Mouse (Mus musculus) forebrain, embryonic 16.5 days (tissue): Measurements from ENCODE around the gene Ecm1. TPM values are rescaled to one million over a fixed set of nuclear protein-coding genes. Genes with fewer than 3 reads are reported as not detected.

ENCODE experiments used
- ATAC-seq: fragments of 200-750 bp; cut with Nextera tagmentation; 2 replicates; pipeline ENCODE4 v1.8.0; 2017; ENCODE audit warnings: mild to moderate bottlenecking, moderate library complexity
- H3K27ac ChIP-seq: fragments of 300-500 bp; sonication (generic); 2 replicates; pipeline ENCODE4 v1.5.1; 2014; ENCODE audit warnings: low read length, control low read depth
- H3K27me3 ChIP-seq: fragments of 300-500 bp; sonication (generic); replicated peaks from 2 replicates; pipeline ENCODE4 v1.6.1; 2014; ENCODE audit warnings: low read length; ENCODE audit not compliant: control insufficient read depth, insufficient read depth
- H3K36me3 ChIP-seq: fragments of 300-500 bp; sonication (generic); 2 replicates; pipeline ENCODE4 v1.6.1; 2014; ENCODE audit not compliant: control insufficient read depth, insufficient read depth
- H3K4me1 ChIP-seq: fragments of 300-500 bp; sonication (generic); replicated peaks from 2 replicates; pipeline ENCODE4 v1.6.1; 2014; ENCODE audit warnings: low read length; ENCODE audit not compliant: control insufficient read depth, insufficient read depth
- H3K4me2 ChIP-seq: fragments of 300-500 bp; sonication (generic); 2 replicates; pipeline ENCODE4 v1.6.1; 2014; ENCODE audit warnings: mild to moderate bottlenecking, low read length, control low read depth
- H3K4me3 ChIP-seq: fragments of 300-500 bp; sonication (generic); replicated peaks from 2 replicates; pipeline ENCODE4 v1.5.1; 2014; ENCODE audit warnings: mild to moderate bottlenecking, low read length, control low read depth
- H3K9ac ChIP-seq: fragments of 300-500 bp; sonication (generic); replicated peaks from 2 replicates; pipeline ENCODE4 v1.6.1; 2014; ENCODE audit warnings: low read depth, low read length, control low read depth
- H3K9me3 ChIP-seq: fragments of 300-500 bp; sonication (generic); 2 replicates; pipeline ENCODE4 v1.6.1; 2016; ENCODE audit warnings: low read length; ENCODE audit not compliant: control insufficient read depth
- WGBS: fragments of 180-500 bp; shearing (Covaris S2); extraction: QIAGEN DNeasy Blood & Tissue Kit; methylation state at CpG from one replicate; pipeline ENCODE4 v1.1.7; 2014; 5-methylcytosine and 5-hydroxymethylcytosine counted together
- polyA plus RNA-seq: library from polyadenylated mRNA; unstranded; fragments of >200 nt; fragmentation: Nextera tagmentation; extraction: Ambion mirVana; gene quantifications from 2 replicates; pipeline ENCODE4 v1.2.1, GENCODE M21; 2015

Gene Ecm1
- 7.9 and 11.0 TPM in 2 replicates for polyA plus RNA-seq

DNA sequence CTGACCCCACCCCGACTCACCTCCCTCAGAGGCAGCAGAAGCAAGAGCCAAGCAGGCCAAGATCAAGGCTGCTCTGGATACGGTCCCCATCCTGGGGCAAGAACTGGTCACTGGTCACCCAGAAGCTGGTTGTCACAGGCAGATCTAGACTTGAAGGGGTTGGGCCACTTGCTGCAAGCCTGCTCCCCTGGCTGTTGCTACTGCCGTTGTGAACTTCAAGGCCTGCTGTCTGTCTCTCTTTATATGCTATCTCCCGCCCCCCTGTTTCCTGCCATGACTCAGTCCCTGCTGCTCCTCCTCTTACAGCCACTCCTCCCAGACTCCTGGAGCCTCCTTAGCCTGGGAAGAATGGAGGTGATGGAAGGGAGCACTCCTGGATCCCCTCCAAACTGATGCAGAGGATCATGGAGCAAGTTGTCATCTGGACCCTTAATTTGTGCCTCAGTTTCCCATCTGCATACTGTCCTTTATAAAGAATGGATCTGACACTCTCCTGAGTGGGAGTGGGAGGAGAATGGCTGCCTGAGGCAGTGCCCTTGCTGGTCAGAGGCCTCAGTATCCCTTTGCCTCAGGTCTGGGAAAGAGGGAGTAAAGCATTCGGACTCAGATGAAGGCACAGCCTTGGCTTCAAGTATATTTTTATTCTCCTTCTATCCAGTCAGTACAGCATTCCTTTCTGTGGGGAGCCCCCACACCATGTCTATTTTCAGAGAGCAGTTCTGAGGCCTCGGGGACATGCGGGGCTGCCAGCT lies at the start of gene Ecm1:
Ecm1 (minus strand) TSS at position 217 of the 752 bp plus-strand sequence.
- H3K4me3 ChIP-seq: no peak within 1 kb of the TSS
- no peak for ATAC-seq
- no peaks in the 10 kb centered on the region for H3K4me1 ChIP-seq
- WGBS: 77% methylated on average over 7 of the region's 7 CpGs
- no peaks in the 10 kb centered on the region for H3K27me3 ChIP-seq
- H3K36me3 ChIP-seq: peaks cover 8% of the 10 kb centered on the region
- H3K4me2 ChIP-seq: no peak within 1 kb of the TSS
- no peak within 1 kb of the TSS for H3K27ac ChIP-seq
- H3K9ac ChIP-seq: no peak within 1 kb of the TSS
- no peaks in the 10 kb centered on the region for H3K9me3 ChIP-seq

DNA sequence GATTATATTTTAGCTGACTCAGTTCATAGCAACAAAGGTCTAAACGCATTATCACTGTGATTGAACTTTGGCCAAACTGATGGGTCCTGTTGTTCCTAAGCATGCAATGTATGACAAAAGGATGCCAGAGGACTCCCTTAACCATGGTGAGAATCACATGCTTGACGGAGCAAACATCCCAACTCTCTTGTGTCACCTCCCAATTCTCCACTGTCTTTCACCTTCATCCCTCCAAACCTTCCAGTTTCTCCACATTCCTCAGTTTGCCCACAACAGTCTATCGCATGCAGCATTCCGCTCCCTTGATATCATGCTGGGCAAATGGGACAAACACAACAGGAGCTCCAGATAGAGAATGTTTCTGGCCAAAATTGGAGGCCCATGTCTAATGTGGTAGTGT lies 46.1 kb upstream of the Ecm1 start:
- no peak overlapping the region for H3K9ac ChIP-seq
- no peak overlapping the region for H3K4me3 ChIP-seq
- no peak for ATAC-seq
- peaks cover 34% of the 10 kb centered on the region for H3K36me3 ChIP-seq
- H3K27ac ChIP-seq: no peak overlapping the region
- no peaks in the 10 kb centered on the region for H3K9me3 ChIP-seq
- no peak overlapping the region for H3K4me2 ChIP-seq
- no peaks in the 10 kb centered on the region for H3K4me1 ChIP-seq
- 90% methylated on average over 4 of the region's 4 CpGs for WGBS
- H3K27me3 ChIP-seq: no peaks in the 10 kb centered on the region

DNA sequence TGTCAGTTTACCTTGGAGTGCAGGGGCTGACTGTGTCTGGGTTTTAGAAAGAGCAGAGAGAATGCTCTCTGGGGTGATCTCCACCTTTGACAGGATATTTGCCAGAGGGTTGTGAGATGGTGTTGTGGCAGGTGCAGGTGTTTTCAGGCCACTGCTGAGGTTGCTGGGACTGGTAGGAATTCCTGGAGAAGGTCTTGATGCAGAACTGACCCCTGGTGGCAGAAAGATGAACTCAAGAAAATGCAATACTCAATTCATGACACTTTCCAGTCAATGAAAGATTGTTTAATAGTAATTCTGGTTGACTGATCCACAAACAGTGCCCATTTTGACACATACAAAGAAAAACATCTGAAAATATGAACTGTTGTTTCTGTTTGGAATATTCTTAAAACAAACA lies 32.6 kb upstream of the Ecm1 start:
- Histone ChIP-seq H3K4me1 (no peaks in the 10 kb centered on the region), H3K27me3 (no peaks in the 10 kb centered on the region), H3K9ac (no peak overlapping the region), H3K4me2 (no peak overlapping the region), H3K27ac (no peak overlapping the region), H3K36me3 (peaks cover 24% of the 10 kb centered on the region), H3K9me3 (no peaks in the 10 kb centered on the region), H3K4me3 (no peak overlapping the region)
- ATAC-seq: no peak

DNA sequence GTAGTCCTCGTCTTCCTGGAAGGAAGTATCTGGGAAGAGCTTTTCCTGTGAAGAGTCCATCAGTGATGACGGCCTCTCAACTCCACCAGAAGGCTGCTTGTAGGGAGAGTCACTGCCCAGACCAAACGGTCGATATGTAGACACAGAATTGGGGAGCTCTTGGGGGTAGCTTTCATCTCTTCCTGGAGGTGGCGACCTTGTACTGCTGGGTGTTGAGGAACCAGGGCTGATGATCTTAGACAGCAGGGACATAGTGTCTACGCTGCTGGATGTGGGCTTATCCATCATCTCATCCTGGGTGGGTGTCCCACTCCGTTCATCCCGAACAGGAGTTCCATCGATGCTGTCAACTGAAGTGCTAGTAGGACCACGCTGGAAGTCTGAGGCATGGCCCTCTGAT lies 26.2 kb upstream of the Ecm1 start:
- Histone ChIP-seq H3K27ac (no peak overlapping the region), H3K4me1 (no peaks in the 10 kb centered on the region), H3K36me3 (peaks cover 23% of the 10 kb centered on the region), H3K9ac (no peak overlapping the region), H3K9me3 (no peaks in the 10 kb centered on the region), H3K4me2 (no peak overlapping the region), H3K4me3 (no peak overlapping the region), H3K27me3 (no peaks in the 10 kb centered on the region)
- 94% methylated on average over 10 of the region's 10 CpGs for WGBS
- ATAC-seq: no peak

DNA sequence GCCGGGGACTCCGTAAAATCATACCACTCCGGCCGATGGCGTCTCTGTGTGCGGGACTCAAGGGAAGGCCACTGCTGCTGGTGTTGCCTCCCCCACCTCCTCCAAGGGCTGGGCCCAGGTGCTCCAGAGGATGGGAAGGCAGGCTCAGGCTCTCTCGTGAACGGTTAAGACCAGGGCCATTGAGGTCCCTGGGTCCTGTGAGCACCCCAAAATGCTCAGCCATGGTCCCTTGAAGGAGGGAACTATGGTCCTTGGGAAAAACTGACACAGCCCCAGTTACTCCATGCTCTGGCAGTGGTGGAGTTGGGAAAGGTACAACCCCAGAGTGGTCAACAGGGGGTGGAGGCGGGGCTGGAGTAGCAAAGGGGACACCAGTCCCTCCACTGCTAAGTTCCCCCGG lies 24.4 kb upstream of the Ecm1 start:
- no peaks in the 10 kb centered on the region for H3K4me1 ChIP-seq
- no peak for ATAC-seq
- peaks cover 20% of the 10 kb centered on the region for H3K36me3 ChIP-seq
- WGBS: 75% methylated on average over 10 of the region's 10 CpGs
- H3K9ac ChIP-seq: no peak overlapping the region
- no peak overlapping the region for H3K4me3 ChIP-seq
- no peak overlapping the region for H3K4me2 ChIP-seq
- H3K27me3 ChIP-seq: no peaks in the 10 kb centered on the region
- no peaks in the 10 kb centered on the region for H3K9me3 ChIP-seq
- H3K27ac ChIP-seq: no peak overlapping the region

DNA sequence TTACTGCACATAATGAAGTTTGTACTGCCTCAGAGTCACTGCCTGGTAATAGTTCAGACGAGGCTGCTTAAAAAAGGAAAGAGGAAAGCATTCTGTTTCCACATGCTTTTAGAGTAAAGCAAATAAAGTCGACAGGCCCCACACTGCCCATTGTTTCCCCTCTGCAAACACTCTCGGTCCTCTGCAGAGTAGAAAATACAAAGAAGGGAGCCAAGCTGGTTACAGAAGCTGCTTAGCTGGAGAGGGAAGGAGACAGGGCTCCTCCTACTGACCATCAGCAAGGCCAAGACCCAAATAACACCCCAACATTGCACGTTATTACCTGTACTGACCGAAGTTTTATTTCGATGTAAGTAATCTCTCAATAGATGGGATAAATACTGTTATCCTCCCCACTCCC lies 23.6 kb upstream of the Ecm1 start:
- ATAC-seq: no peak
- Histone ChIP-seq H3K9ac (no peak overlapping the region), H3K4me2 (no peak overlapping the region), H3K4me1 (no peaks in the 10 kb centered on the region), H3K4me3 (no peak overlapping the region), H3K36me3 (peaks cover 18% of the 10 kb centered on the region), H3K27ac (no peak overlapping the region), H3K9me3 (no peaks in the 10 kb centered on the region), H3K27me3 (no peaks in the 10 kb centered on the region)
- WGBS: 48% methylated on average over 6 of the region's 6 CpGs

DNA sequence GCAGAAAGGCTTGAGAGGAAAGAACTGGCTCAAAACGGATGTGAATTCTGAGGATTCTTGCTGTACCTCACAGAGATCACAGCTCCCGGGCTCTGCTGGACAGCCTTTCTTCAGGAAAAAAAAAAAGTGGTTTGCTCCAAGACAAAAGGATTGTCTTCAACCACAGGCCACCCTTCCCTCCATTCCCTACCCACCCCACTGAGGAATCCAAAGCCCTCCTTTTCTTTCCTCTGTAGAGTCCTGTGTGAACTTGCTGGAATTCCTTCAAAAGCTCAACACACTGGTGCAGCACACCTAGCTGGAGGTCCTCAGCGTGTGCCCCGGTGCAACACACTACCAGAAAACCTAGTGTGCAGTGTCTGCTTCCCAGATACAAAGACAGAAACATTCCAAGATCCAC lies 22.4 kb upstream of the Ecm1 start:
- 73% methylated on average over 4 of the region's 4 CpGs for WGBS
- no peaks in the 10 kb centered on the region for H3K9me3 ChIP-seq
- H3K4me1 ChIP-seq: no peaks in the 10 kb centered on the region
- no peak overlapping the region for H3K4me3 ChIP-seq
- H3K27ac ChIP-seq: no peak overlapping the region
- no peak for ATAC-seq
- no peaks in the 10 kb centered on the region for H3K27me3 ChIP-seq
- no peak overlapping the region for H3K9ac ChIP-seq
- no peak overlapping the region for H3K4me2 ChIP-seq
- peaks cover 18% of the 10 kb centered on the region for H3K36me3 ChIP-seq

DNA sequence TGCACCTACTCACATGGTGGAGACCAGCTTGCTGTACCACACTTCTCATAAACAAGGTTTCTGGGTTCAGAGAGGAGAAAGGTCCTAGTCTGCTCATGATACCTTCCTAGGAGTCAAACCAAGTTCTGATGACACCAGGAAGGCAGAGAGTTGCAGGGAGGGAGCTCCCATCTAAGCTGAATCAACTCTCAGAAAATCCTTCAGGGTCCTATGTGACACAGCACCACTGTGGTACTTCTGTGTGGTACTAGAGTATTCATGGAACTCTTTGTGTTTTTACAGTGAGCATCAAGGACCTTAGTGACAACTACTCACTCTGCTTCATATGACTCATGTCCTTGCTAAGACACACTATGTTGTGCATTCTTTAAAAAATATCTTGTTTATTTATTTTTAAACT lies 21.3 kb upstream of the Ecm1 start:
- Histone ChIP-seq H3K27ac (no peak overlapping the region), H3K27me3 (no peaks in the 10 kb centered on the region), H3K9ac (no peak overlapping the region), H3K36me3 (peaks cover 9% of the 10 kb centered on the region), H3K4me3 (no peak overlapping the region), H3K4me2 (no peak overlapping the region), H3K4me1 (no peaks in the 10 kb centered on the region), H3K9me3 (no peaks in the 10 kb centered on the region)
- no peak for ATAC-seq

DNA sequence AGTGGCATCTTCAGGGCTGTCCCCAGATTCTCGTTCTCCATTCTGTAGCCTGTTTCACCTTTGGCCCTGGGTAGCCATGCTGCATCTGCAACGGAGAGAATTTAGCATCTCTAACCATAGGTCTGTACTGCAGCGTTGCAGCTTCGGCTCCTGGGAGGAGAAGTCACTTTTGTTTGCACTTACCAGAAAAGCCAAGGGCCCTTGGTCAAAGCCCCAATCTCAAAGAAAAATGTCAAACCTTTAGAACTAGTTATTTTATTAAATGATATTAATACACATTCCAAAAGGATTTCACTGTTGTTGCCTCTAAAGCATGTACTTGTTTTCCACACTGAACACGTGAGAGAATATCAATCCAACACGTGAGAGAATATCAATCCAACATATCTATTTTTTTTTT lies 20.7 kb upstream of the Ecm1 start, which contains the start of gene Tars2:
Tars2 (minus strand) TSS at position 101 of the 400 bp plus-strand sequence.
- Histone ChIP-seq H3K27ac (no peak within 1 kb of the TSS), H3K4me1 (no peaks in the 10 kb centered on the region), H3K4me2 (no peak within 1 kb of the TSS), H3K36me3 (peaks cover 5% of the 10 kb centered on the region; the same call in 1 of the 2 replicates), H3K9ac (no peak within 1 kb of the TSS), H3K4me3 (no peak within 1 kb of the TSS), H3K9me3 (no peaks in the 10 kb centered on the region), H3K27me3 (no peaks in the 10 kb centered on the region)
- WGBS: 85% methylated on average over 6 of the region's 6 CpGs
- ATAC-seq: no peak
